10 mouse cellular contexts compared by ENCODE assay signal in the genomic region with DNA sequence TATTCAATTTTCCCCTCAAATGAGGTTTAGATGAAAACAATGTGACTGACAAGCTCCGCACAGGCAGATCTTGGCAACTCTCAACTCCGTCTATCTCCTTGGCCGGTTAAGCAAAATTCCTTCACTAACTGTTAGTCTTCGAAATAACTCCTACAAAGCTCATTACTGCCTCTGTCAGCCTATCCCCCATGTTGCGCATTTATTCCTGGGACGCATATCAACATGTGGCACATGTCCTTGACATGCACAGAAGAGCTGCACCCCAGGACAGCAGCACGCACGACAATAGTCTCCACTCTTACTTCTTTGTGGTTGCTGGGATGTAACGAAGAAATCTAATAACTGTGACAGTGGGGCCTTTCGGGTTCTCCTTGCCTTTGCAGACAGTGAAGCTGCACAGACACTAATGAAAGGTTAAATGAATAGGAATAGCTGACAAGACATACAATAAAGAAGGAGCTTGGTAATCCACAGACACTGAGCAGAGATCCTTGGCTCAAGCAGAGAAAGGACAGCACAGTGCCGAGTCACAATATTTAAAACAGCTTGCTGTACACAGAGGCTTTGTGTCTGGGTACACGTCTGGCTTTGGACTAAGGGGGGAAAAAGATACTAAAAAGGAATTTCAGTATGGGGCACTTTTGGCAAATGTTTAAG. TPM values are rescaled to one million over a fixed set of nuclear protein-coding genes. Genes with fewer than 3 reads are reported as not detected.
A peak's percentile ranks its signal among the peaks of the same experiment; 100 is the strongest.
DNase-seq lines count a peak whose midpoint lies in the region; ATAC-seq and TF ChIP-seq lines count a peak whose summit lies in the region.
"Had no signal": no experiment of that assay in that cellular context is flagged by ENCODE, and none has a peak within 500 bp of the region (broad histone marks: within the 10 kb centered on the region; RNA-seq: fewer than 3 reads in every experiment).

No protein-coding gene starts in this region.

- no peaks in the 10 kb centered on the region for H3K9me3 ChIP-seq in lung, postnatal 0 days (ENCODE audit: low read length)
- no peaks in the 10 kb centered on the region for H3K9me3 ChIP-seq in embryonic facial prominence, embryonic 15.5 days (replicated peaks)
- H3K9me3 ChIP-seq in limb, embryonic 13.5 days, result no peaks in the 10 kb centered on the region
- no peaks in the 10 kb centered on the region for H3K9me3 ChIP-seq in stomach, embryonic 16.5 days (replicated peaks; ENCODE audit: control insufficient read depth, low read length)
- no peaks in the 10 kb centered on the region for H3K9me3 ChIP-seq in liver, embryonic 11.5 days (ENCODE audit: control insufficient read depth, low read length)

- no peak for TF ChIP-seq CTCF in lung, postnatal 0 days (IDR thresholded peaks at IDR 0.05)
- TF ChIP-seq CTCF in lung, adult 2 months (IDR thresholded peaks at IDR 0.05; ENCODE audit: insufficient read depth, low read length), result no peak

- H3K4me1 ChIP-seq in lung, postnatal 0 days (ENCODE audit: insufficient read depth, low read depth, low read length), result 0 out of 2 replicates have a peak, but pooled peaks cover 4% of the 10 kb centered on the region
- H3K4me1 ChIP-seq in lung, adult 2 months (ENCODE audit: control insufficient read depth, insufficient read depth, low read length), result no peaks in the 10 kb centered on the region; the same call in 1 of the 2 replicates
- peaks cover 14% of the 10 kb centered on the region for H3K4me1 ChIP-seq in embryonic facial prominence, embryonic 15.5 days
- H3K4me1 ChIP-seq in limb, embryonic 13.5 days, result peaks cover 47% of the 10 kb centered on the region
- H3K4me1 ChIP-seq in stomach, embryonic 16.5 days (ENCODE audit: control insufficient read depth, insufficient read depth, low read length), result no peaks in the 10 kb centered on the region
- no peaks in the 10 kb centered on the region for H3K4me1 ChIP-seq in liver, embryonic 11.5 days (replicated peaks; ENCODE audit: control insufficient read depth, insufficient read depth, low read length)

- 63% methylated on average over 12 of the region's 12 CpGs for WGBS in lung, postnatal 0 days
- WGBS in lung, adult 2 months, result 72% methylated on average over 12 of the region's 12 CpGs
- 36% methylated on average over 12 of the region's 12 CpGs for WGBS in embryonic facial prominence, embryonic 15.5 days
- WGBS in limb, embryonic 13.5 days, result 65% methylated on average over 12 of the region's 12 CpGs
- WGBS in stomach, embryonic 16.5 days, result 53% methylated on average over 12 of the region's 12 CpGs
- 71% methylated on average over 12 of the region's 12 CpGs for WGBS in liver, embryonic 11.5 days

- H3K27me3 ChIP-seq in lung, postnatal 0 days (replicated peaks; ENCODE audit: insufficient read depth, low read length), result peaks cover 12% of the 10 kb centered on the region; the same call in 1 of the 2 replicates
- H3K27me3 ChIP-seq in embryonic facial prominence, embryonic 15.5 days, result peaks cover 11% of the 10 kb centered on the region; the same call in 1 of the 2 replicates
- H3K27me3 ChIP-seq in limb, embryonic 13.5 days, result no peaks in the 10 kb centered on the region
- H3K27me3 ChIP-seq in stomach, embryonic 16.5 days (ENCODE audit: control insufficient read depth, insufficient read depth, low read length), result no peaks in the 10 kb centered on the region; the same call in 1 of the 2 replicates
- H3K27me3 ChIP-seq in liver, embryonic 11.5 days (replicated peaks; ENCODE audit: control insufficient read depth, insufficient read depth, low read length), result peaks cover 18% of the 10 kb centered on the region

- no peak overlapping the region for H3K9ac ChIP-seq in lung, postnatal 0 days (replicated peaks; ENCODE audit: low read depth)
- no peak overlapping the region for H3K9ac ChIP-seq in embryonic facial prominence, embryonic 15.5 days
- no peak overlapping the region for H3K9ac ChIP-seq in limb, embryonic 13.5 days
- H3K9ac ChIP-seq in stomach, embryonic 16.5 days (ENCODE audit: low read length), result no peak overlapping the region
- H3K9ac ChIP-seq in liver, embryonic 11.5 days (ENCODE audit: low read depth, low read length), result no peak overlapping the region

- no peak for TF ChIP-seq EP300 in lung, postnatal 0 days (IDR thresholded peaks at IDR 0.05)

- H3K4me2 ChIP-seq in lung, postnatal 0 days (replicated peaks; ENCODE audit: low read depth, low read length), result no peak overlapping the region
- H3K4me2 ChIP-seq in embryonic facial prominence, embryonic 15.5 days (replicated peaks), result 0 out of 2 replicates have a peak overlapping the region, but pooled peaks have one; percentile 10
- peak overlapping the region; percentile 17; the same call in 1 of the 2 replicates for H3K4me2 ChIP-seq in limb, embryonic 13.5 days (replicated peaks)
- peak overlapping the region; percentile 40; the same call in 1 of the 2 replicates for H3K4me2 ChIP-seq in stomach, embryonic 16.5 days (ENCODE audit: low read depth, low read length)
- no peak overlapping the region for H3K4me2 ChIP-seq in liver, embryonic 11.5 days

- ATAC-seq in lung, postnatal 0 days, result no peak
- ATAC-seq in embryonic facial prominence, embryonic 15.5 days (ENCODE audit: insufficient number of reproducible peaks, low FRiP score, low TSS enrichment, low read depth), result no peak
- no peak for ATAC-seq in limb, embryonic 13.5 days (ENCODE audit: low FRiP score, low read depth)
- ATAC-seq in stomach, embryonic 16.5 days (ENCODE audit: insufficient read depth, low FRiP score), result peak; percentile 67; the same call in 1 of the 2 replicates
- no peak for ATAC-seq in megakaryocyte-erythroid progenitor cell, adult 5-6 weeks (replicated peaks; ENCODE audit: low FRiP score, low TSS enrichment, poor library complexity, severe bottlenecking)
- no peak for ATAC-seq in liver, embryonic 11.5 days (replicated peaks; ENCODE audit: low FRiP score)

- no peak overlapping the region for H3K27ac ChIP-seq in lung, postnatal 0 days (ENCODE audit: low read length)
- no peak overlapping the region for H3K27ac ChIP-seq in embryonic facial prominence, embryonic 15.5 days (replicated peaks)
- H3K27ac ChIP-seq in limb, embryonic 13.5 days, result no peak overlapping the region
- peak overlapping the region; percentile 2 for H3K27ac ChIP-seq in stomach, embryonic 16.5 days (ENCODE audit: low read length)
- H3K27ac ChIP-seq in liver, embryonic 11.5 days (ENCODE audit: low read depth, low read length), result no peak overlapping the region; the same call in 1 of the 2 replicates

- no peak overlapping the region for H3K4me3 ChIP-seq in lung, postnatal 0 days (ENCODE audit: low read depth, low read length)
- no peak overlapping the region for H3K4me3 ChIP-seq in lung, adult 2 months (replicated peaks; ENCODE audit: extremely low read depth, low read depth, low read length)
- H3K4me3 ChIP-seq in embryonic facial prominence, embryonic 15.5 days (replicated peaks), result no peak overlapping the region
- H3K4me3 ChIP-seq in limb, embryonic 13.5 days, result no peak overlapping the region
- H3K4me3 ChIP-seq in stomach, embryonic 16.5 days (replicated peaks; ENCODE audit: low read length), result no peak overlapping the region
- no peak overlapping the region for H3K4me3 ChIP-seq in liver, embryonic 11.5 days (ENCODE audit: low read depth, low read length)

- no peak for TF ChIP-seq POLR2A in lung, adult 2 months (IDR thresholded peaks at IDR 0.05; ENCODE audit: borderline replicate concordance, extremely low read depth, low read depth, low read length)

- peak; percentile 49 for DNase-seq in lung, postnatal 0 days (ENCODE audit: low spot score)
- no peak for DNase-seq in lung, adult 2 months
- no peak for DNase-seq in liver, embryonic 11.5 days (ENCODE audit: low spot score)
- no peak for DNase-seq in frontal cortex, postnatal 14 days (ENCODE audit: low spot score in 2 of 2)
- DNase-seq: cerebellum, postnatal 25 days had no signal

- no peaks in the 10 kb centered on the region for H3K36me3 ChIP-seq in lung, postnatal 0 days (ENCODE audit: insufficient read depth, low read length)
- H3K36me3 ChIP-seq in embryonic facial prominence, embryonic 15.5 days, result no peaks in the 10 kb centered on the region
- no peaks in the 10 kb centered on the region for H3K36me3 ChIP-seq in limb, embryonic 13.5 days
- no peaks in the 10 kb centered on the region for H3K36me3 ChIP-seq in stomach, embryonic 16.5 days (ENCODE audit: control insufficient read depth, insufficient read depth, low read length)
- no peaks in the 10 kb centered on the region for H3K36me3 ChIP-seq in liver, embryonic 11.5 days (ENCODE audit: control insufficient read depth, insufficient read depth, low read length)

RNA-seq across cellular contexts. Expression of gene Bnc2, which starts 6.0 kb away (rescaled TPM):
- polyA plus RNA-seq in lung, postnatal 0 days (2015; fragmentation: Nextera tagmentation; extraction: Ambion mirVana), result 1.9 and 2.9 TPM in 2 replicates
- polyA plus RNA-seq in lung, adult 2 months (2012; rRNA removed), result 4.4 and 7.4 TPM in 2 replicates
- polyA plus RNA-seq in embryonic facial prominence, embryonic 15.5 days (2015; fragmentation: Nextera tagmentation; extraction: Ambion mirVana), result 15.8 and 17.3 TPM in 2 replicates
- polyA plus RNA-seq in limb, embryonic 13.5 days (2015; fragmentation: Nextera tagmentation; extraction: Ambion mirVana), result 29.5 and 38.7 TPM in 2 replicates
- 17.2 and 18.5 TPM in 2 replicates for polyA plus RNA-seq in stomach, embryonic 16.5 days (2015; fragmentation: Nextera tagmentation; extraction: Ambion mirVana)
- not detected in 2 replicates for total RNA-seq in megakaryocyte-erythroid progenitor cell, adult 5-6 weeks (2014; fragmentation: Nextera tagmentation)
- not detected in 2 replicates for total RNA-seq in megakaryocyte-erythroid progenitor cell, adult 5-6 weeks (2017)
- polyA plus RNA-seq in liver, embryonic 11.5 days (2014; fragmentation: Nextera tagmentation; extraction: Ambion mirVana), result 4.1 and 7.0 TPM in 2 replicates
- total RNA-seq: megakaryocyte, adult 5-6 weeks had no signal

Comparison
In these comparisons a context has a peak if more than half of its experiments do, and no peak if none do; other contexts are left out.
1. H3K4me2 ChIP-seq: peak in embryonic facial prominence, embryonic 15.5 days (single experiment), limb, embryonic 13.5 days (single experiment) and stomach, embryonic 16.5 days (single experiment); none in lung, postnatal 0 days (single experiment) and liver, embryonic 11.5 days (single experiment).